Mouse (Mus musculus): Measurements from ENCODE around the gene Vps4a.

GRCm38 (mm10) chr8:106997416-106997815 is 33.6 kb upstream of the Vps4a start:
- no peak for TF ChIP-seq CTCF (IDR thresholded peaks at IDR 0.05; ENCODE audit: low read depth)
- no peak for TF ChIP-seq EP300 (optimal IDR thresholded peaks at IDR 0.05)
